ENCODE assay signal across 9 mouse cellular contexts in genomic region chr6:121462628-121463340, GRCm38 (mm10). TPM values are rescaled to one million over a fixed set of nuclear protein-coding genes. Genes with fewer than 3 reads are reported as not detected.
DNase-seq lines count a peak whose midpoint lies in the region; ATAC-seq lines count a peak whose summit lies in the region.
"Had no signal": no experiment of that assay in that cellular context is flagged by ENCODE, and none has a peak within 500 bp of the region (broad histone marks: within the 10 kb centered on the region; RNA-seq: fewer than 3 reads in every experiment).

No protein-coding gene starts in this region.

- H3K4me2 ChIP-seq in hindbrain, embryonic 15.5 days: peak overlapping the region; percentile 49
- peak overlapping the region; percentile 33; the same call in 1 of the 2 replicates for H3K4me2 ChIP-seq in neural tube, embryonic 14.5 days (ENCODE audit: low read depth, low read length)

- WGBS in forebrain, embryonic 10.5 days: 6% methylated on average over 28 of the region's 28 CpGs
- 4% methylated on average over 24 of the region's 28 CpGs for WGBS in hindbrain, embryonic 15.5 days
- 9% methylated on average over 28 of the region's 28 CpGs for WGBS in neural tube, embryonic 14.5 days

- H3K27me3 ChIP-seq in forebrain, embryonic 10.5 days (ENCODE audit: poor library complexity, severe bottlenecking): peaks cover 23% of the 10 kb centered on the region
- H3K27me3 ChIP-seq in hindbrain, embryonic 15.5 days: no peaks in the 10 kb centered on the region
- H3K27me3 ChIP-seq in neural tube, embryonic 14.5 days (ENCODE audit: control insufficient read depth, insufficient read depth, low read length): no peaks in the 10 kb centered on the region

- peaks cover 13% of the 10 kb centered on the region for H3K4me1 ChIP-seq in forebrain, embryonic 10.5 days
- H3K4me1 ChIP-seq in hindbrain, embryonic 15.5 days (replicated peaks): peaks cover 42% of the 10 kb centered on the region
- peaks cover 19% of the 10 kb centered on the region for H3K4me1 ChIP-seq in neural tube, embryonic 14.5 days (ENCODE audit: control insufficient read depth, insufficient read depth, low read length)

- H3K27ac ChIP-seq in forebrain, embryonic 10.5 days: no peak overlapping the region
- 0 out of 2 replicates have a peak overlapping the region, but pooled peaks have one; percentile 0 for H3K27ac ChIP-seq in hindbrain, embryonic 15.5 days (replicated peaks)
- H3K27ac ChIP-seq in neural tube, embryonic 14.5 days (ENCODE audit: low read depth, low read length): no peak overlapping the region

- peak; percentile 44 to 52 for DNase-seq in left cerebral cortex, adult 18-20 months (ENCODE audit: low spot score in 2 of 2)
- no peak for DNase-seq in left cerebral cortex, postnatal 4 days
- DNase-seq in forebrain, embryonic 10.5 days (ENCODE audit: extremely low spot score, low spot score): no peak
- DNase-seq in adipocyte (ENCODE audit: low spot score): no peak
- DNase-seq: cerebellum, postnatal 25 days; kidney, postnatal 36 days had no signal

- H3K4me3 ChIP-seq in forebrain, embryonic 10.5 days: peak overlapping the region; percentile 31
- H3K4me3 ChIP-seq in hindbrain, embryonic 15.5 days: no peak overlapping the region
- no peak overlapping the region for H3K4me3 ChIP-seq in neural tube, embryonic 14.5 days (ENCODE audit: low read depth, low read length)

- H3K36me3 ChIP-seq in forebrain, embryonic 10.5 days (replicated peaks): no peaks in the 10 kb centered on the region
- no peaks in the 10 kb centered on the region for H3K36me3 ChIP-seq in hindbrain, embryonic 15.5 days
- no peaks in the 10 kb centered on the region for H3K36me3 ChIP-seq in neural tube, embryonic 14.5 days (ENCODE audit: control insufficient read depth, insufficient read depth, low read length)

- no peaks in the 10 kb centered on the region for H3K9me3 ChIP-seq in forebrain, embryonic 10.5 days
- H3K9me3 ChIP-seq in hindbrain, embryonic 15.5 days: no peaks in the 10 kb centered on the region
- no peaks in the 10 kb centered on the region for H3K9me3 ChIP-seq in neural tube, embryonic 14.5 days (ENCODE audit: control insufficient read depth, low read length)

- ATAC-seq in hindbrain, embryonic 15.5 days (ENCODE audit: low FRiP score, low read depth): peak; percentile 7; the same call in 1 of the 2 replicates
- ATAC-seq in neural tube, embryonic 14.5 days (ENCODE audit: low read depth): peak; percentile 35
- ATAC-seq in megakaryocyte progenitor cell, adult 5-6 weeks (replicated peaks; ENCODE audit: poor library complexity): no peak

- intact Hi-C loops in left cerebral cortex, postnatal 4 days (cut with DNase I): no loop called here

- H3K9ac ChIP-seq in hindbrain, embryonic 15.5 days: no peak overlapping the region
- H3K9ac ChIP-seq in neural tube, embryonic 14.5 days (replicated peaks; ENCODE audit: low read depth, low read length): no peak overlapping the region

RNA-seq across cellular contexts. Expression of gene Iqsec3, which starts 10.7 kb away (rescaled TPM):
- total RNA-seq in left cerebral cortex, adult 18-20 months (2021): 100 to 1,000 TPM; 108 to 115 TPM
- total RNA-seq in left cerebral cortex, postnatal 4 days (2021): 10 to 100 TPM; 34.3 to 38.9 TPM
- 0.09 and 0.20 TPM in 2 replicates for polyA plus RNA-seq in forebrain, embryonic 10.5 days (2016; fragmentation: Nextera tagmentation; extraction: Ambion mirVana)
- 13.5 and 15.4 TPM in 2 replicates for polyA plus RNA-seq in hindbrain, embryonic 15.5 days (2015; fragmentation: Nextera tagmentation; extraction: Ambion mirVana)
- polyA plus RNA-seq in neural tube, embryonic 14.5 days (2014; fragmentation: Nextera tagmentation; extraction: Ambion mirVana): 20.0 and 22.8 TPM in 2 replicates
- not detected in 2 replicates for total RNA-seq in megakaryocyte progenitor cell, adult 5-6 weeks (2015)
- not detected in 2 replicates for total RNA-seq in megakaryocyte progenitor cell, adult 5-6 weeks (2017)

Comparison
In these comparisons a context has a peak if more than half of its experiments do, and no peak if none do; other contexts are left out.
1. DNase-seq: peak in left cerebral cortex, adult 18-20 months (2 of 2); none in left cerebral cortex, postnatal 4 days (single experiment), forebrain, embryonic 10.5 days (single experiment) and adipocyte (single experiment).
2. RNA of gene Iqsec3, which starts 10.7 kb away (total RNA-seq): 108 to 115 TPM in left cerebral cortex, adult 18-20 months and 34.3 to 38.9 TPM in left cerebral cortex, postnatal 4 days; not detected in megakaryocyte progenitor cell, adult 5-6 weeks; every median in the first group is over 10 times any median in the second.